Comparison of ENCODE assay signal across 8 mouse cellular contexts in the genomic region with DNA sequence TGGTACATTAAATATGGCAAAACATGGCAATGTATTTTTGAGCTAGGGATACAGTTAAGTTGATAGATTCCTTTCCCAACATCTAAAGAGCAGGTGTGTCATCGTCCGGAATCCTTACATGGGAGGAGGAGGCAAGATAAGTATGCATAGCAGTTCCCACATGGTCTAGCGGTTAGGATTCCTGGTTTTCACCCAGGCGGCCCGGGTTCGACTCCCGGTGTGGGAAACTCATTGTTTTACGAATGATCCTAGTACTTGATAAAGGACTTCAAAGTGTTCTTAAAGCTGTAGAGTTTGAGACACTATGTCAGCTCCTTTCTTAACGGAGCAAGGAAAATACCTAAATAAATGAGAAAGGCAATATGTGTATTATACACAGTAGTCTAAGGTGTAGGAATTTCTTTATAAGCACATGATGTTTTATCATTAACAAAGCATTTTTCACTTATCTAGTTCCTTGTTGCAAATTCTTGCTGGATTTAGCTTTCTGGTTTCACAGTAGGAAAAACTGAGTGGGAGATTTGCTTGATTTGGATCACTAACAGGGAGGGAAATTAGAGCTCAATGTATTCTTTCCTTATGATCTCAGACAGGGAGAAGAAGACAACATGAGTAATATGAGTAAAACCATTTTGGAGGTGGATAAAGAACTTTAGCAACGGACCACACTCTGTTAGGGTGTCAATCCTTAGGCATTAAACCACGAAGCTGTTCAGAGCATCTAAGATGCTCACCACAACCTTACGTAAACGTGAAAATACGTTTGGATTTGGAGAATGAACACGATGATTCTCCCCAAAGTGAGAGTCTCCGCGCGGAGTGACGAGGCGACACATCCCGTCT. TPM values are rescaled to one million over a fixed set of nuclear protein-coding genes. Genes with fewer than 3 reads are reported as not detected.
DNase-seq lines count a peak whose midpoint lies in the region; ATAC-seq and TF ChIP-seq lines count a peak whose summit lies in the region.

No protein-coding gene starts in this region.

- no peaks in the 10 kb centered on the region; the same call in 1 of the 2 replicates for H3K27me3 ChIP-seq in ES-Bruce4 (ENCODE audit: control insufficient read depth, insufficient read depth, low read length, poor library complexity, severe bottlenecking)
- H3K27me3 ChIP-seq in forebrain, embryonic 10.5 days (ENCODE audit: poor library complexity, severe bottlenecking): peaks cover 29% of the 10 kb centered on the region
- 0 out of 2 replicates have a peak, but pooled peaks cover 2% of the 10 kb centered on the region for H3K27me3 ChIP-seq in heart, embryonic 16.5 days (ENCODE audit: control insufficient read depth, insufficient read depth, low read length)
- no peaks in the 10 kb centered on the region for H3K27me3 ChIP-seq in liver, embryonic 13.5 days
- peaks cover 6% of the 10 kb centered on the region; the same call in 1 of the 2 replicates for H3K27me3 ChIP-seq in neural tube, embryonic 12.5 days (replicated peaks)

- H3K4me2 ChIP-seq in heart, embryonic 16.5 days (ENCODE audit: low read depth, low read length): peak overlapping the region; percentile 91
- H3K4me2 ChIP-seq in liver, embryonic 13.5 days: peak overlapping the region; percentile 94
- peak overlapping the region; percentile 78 for H3K4me2 ChIP-seq in neural tube, embryonic 12.5 days (replicated peaks)

- under 1% methylated on average over 21 of the region's 21 CpGs for WGBS in forebrain, embryonic 10.5 days
- under 1% methylated on average over 21 of the region's 21 CpGs for WGBS in heart, embryonic 16.5 days
- under 1% methylated on average over 21 of the region's 21 CpGs for WGBS in liver, embryonic 13.5 days (ENCODE audit: insufficient replicate concordance)
- WGBS in neural tube, embryonic 12.5 days: under 1% methylated on average over 21 of the region's 21 CpGs

- DNase-seq in c-Kit-negative CD71-positive TER-119-positive erythroid progenitor cells, embryonic 14.5 days (ENCODE audit: low read depth, low spot score): peak; percentile 74
- peak; percentile 88 for DNase-seq in forebrain, embryonic 10.5 days (ENCODE audit: extremely low spot score, low spot score)
- DNase-seq in kidney, postnatal 25 days: peak; percentile 65 to 71
- DNase-seq in liver, embryonic 13.5 days: peak; percentile 86
- peak; percentile 49 for DNase-seq in testis, postnatal 10 days (ENCODE audit: low spot score)

- no peak for TF ChIP-seq POLR2A in ES-Bruce4 (IDR thresholded peaks at IDR 0.05; ENCODE audit: insufficient read depth, low read length)

- no peaks in the 10 kb centered on the region for H3K36me3 ChIP-seq in ES-Bruce4 (ENCODE audit: control insufficient read depth, insufficient read depth, low read length, poor library complexity, severe bottlenecking)
- no peaks in the 10 kb centered on the region for H3K36me3 ChIP-seq in forebrain, embryonic 10.5 days (replicated peaks)
- H3K36me3 ChIP-seq in heart, embryonic 16.5 days (ENCODE audit: control insufficient read depth, insufficient read depth): no peaks in the 10 kb centered on the region
- H3K36me3 ChIP-seq in liver, embryonic 13.5 days: no peaks in the 10 kb centered on the region
- H3K36me3 ChIP-seq in neural tube, embryonic 12.5 days: no peaks in the 10 kb centered on the region

- 0 out of 2 replicates have a peak, but pooled peaks have one; percentile 30 for ATAC-seq in heart, embryonic 16.5 days (replicated peaks; ENCODE audit: extremely low read depth, insufficient read depth, low FRiP score)
- ATAC-seq in liver, embryonic 13.5 days (ENCODE audit: low read depth): peak; percentile 21
- peak; percentile 26; the same call in 1 of the 2 replicates for ATAC-seq in neural tube, embryonic 12.5 days (ENCODE audit: low FRiP score, low read depth)

- no peak for TF ChIP-seq EP300 in ES-Bruce4 (IDR thresholded peaks at IDR 0.05; ENCODE audit: insufficient read depth, low read depth, low read length)

- TF ChIP-seq CTCF in ES-Bruce4 (IDR thresholded peaks at IDR 0.05; ENCODE audit: low read depth, low read length): no peak

- peak overlapping the region; percentile 56 for H3K4me3 ChIP-seq in ES-Bruce4 (ENCODE audit: low read depth, low read length)
- peak overlapping the region; percentile 67 for H3K4me3 ChIP-seq in forebrain, embryonic 10.5 days
- peak overlapping the region; percentile 70 for H3K4me3 ChIP-seq in heart, embryonic 16.5 days (ENCODE audit: low read length)
- H3K4me3 ChIP-seq in liver, embryonic 13.5 days (replicated peaks): peak overlapping the region; percentile 70
- H3K4me3 ChIP-seq in neural tube, embryonic 12.5 days: peak overlapping the region; percentile 58

- no peak overlapping the region for H3K27ac ChIP-seq in ES-Bruce4 (ENCODE audit: insufficient read depth, low read length)
- H3K27ac ChIP-seq in forebrain, embryonic 10.5 days: peak overlapping the region; percentile 67
- H3K27ac ChIP-seq in heart, embryonic 16.5 days (ENCODE audit: low read length): no peak overlapping the region
- H3K27ac ChIP-seq in liver, embryonic 13.5 days: peak overlapping the region; percentile 81
- no peak overlapping the region for H3K27ac ChIP-seq in neural tube, embryonic 12.5 days

- H3K9me3 ChIP-seq in ES-Bruce4 (replicated peaks; ENCODE audit: control insufficient read depth, insufficient read depth, low read length, poor library complexity, severe bottlenecking): no peaks in the 10 kb centered on the region
- no peaks in the 10 kb centered on the region for H3K9me3 ChIP-seq in forebrain, embryonic 10.5 days
- no peaks in the 10 kb centered on the region for H3K9me3 ChIP-seq in heart, embryonic 16.5 days (replicated peaks; ENCODE audit: control insufficient read depth, low read length)
- no peaks in the 10 kb centered on the region for H3K9me3 ChIP-seq in liver, embryonic 13.5 days (replicated peaks)
- H3K9me3 ChIP-seq in neural tube, embryonic 12.5 days: no peaks in the 10 kb centered on the region

- no peaks in the 10 kb centered on the region for H3K4me1 ChIP-seq in ES-Bruce4 (ENCODE audit: control insufficient read depth, insufficient read depth, low read length)
- peaks cover 45% of the 10 kb centered on the region for H3K4me1 ChIP-seq in forebrain, embryonic 10.5 days
- H3K4me1 ChIP-seq in heart, embryonic 16.5 days (ENCODE audit: control insufficient read depth, insufficient read depth, low read length): peaks cover 13% of the 10 kb centered on the region
- H3K4me1 ChIP-seq in liver, embryonic 13.5 days (replicated peaks): peaks cover 69% of the 10 kb centered on the region
- peaks cover 16% of the 10 kb centered on the region for H3K4me1 ChIP-seq in neural tube, embryonic 12.5 days

- peak overlapping the region; percentile 14; the same call in 1 of the 2 replicates for H3K9ac ChIP-seq in ES-Bruce4 (ENCODE audit: low read depth, poor library complexity, severe bottlenecking)
- H3K9ac ChIP-seq in heart, embryonic 16.5 days (ENCODE audit: low read length): peak overlapping the region; percentile 74
- H3K9ac ChIP-seq in liver, embryonic 13.5 days: peak overlapping the region; percentile 81
- peak overlapping the region; percentile 48 for H3K9ac ChIP-seq in neural tube, embryonic 12.5 days

RNA-seq across cellular contexts. Expression of a gene that starts 2.1 kb away (rescaled TPM):
- 0.40 and 0.46 TPM in 2 replicates for polyA plus RNA-seq in ES-Bruce4 (2011; ENCODE audit: insufficient read depth, insufficient read length, low read depth, missing spikeins)
- 0.09 TPM in 1 of 2 replicates, not detected in the other for polyA plus RNA-seq in forebrain, embryonic 10.5 days (2016; fragmentation: Nextera tagmentation; extraction: Ambion mirVana)
- 0.83 and 1.0 TPM in 2 replicates for polyA plus RNA-seq in heart, embryonic 16.5 days (2015; fragmentation: Nextera tagmentation; extraction: Ambion mirVana)
- 1.5 and 2.0 TPM in 2 replicates for polyA plus RNA-seq in liver, embryonic 13.5 days (2015; fragmentation: Nextera tagmentation; extraction: Ambion mirVana)
- polyA plus RNA-seq in neural tube, embryonic 12.5 days (2016; fragmentation: Nextera tagmentation; extraction: Ambion mirVana): not detected in 2 replicates

RNA-seq across cellular contexts. Expression of a gene that starts 25.1 kb away (rescaled TPM):
- 0.91 and 1.9 TPM in 2 replicates for polyA plus RNA-seq in ES-Bruce4 (2011; ENCODE audit: insufficient read depth, insufficient read length, low read depth, missing spikeins)
- polyA plus RNA-seq in forebrain, embryonic 10.5 days (2016; fragmentation: Nextera tagmentation; extraction: Ambion mirVana): 0.52 and 0.54 TPM in 2 replicates
- 0.29 and 0.34 TPM in 2 replicates for polyA plus RNA-seq in heart, embryonic 16.5 days (2015; fragmentation: Nextera tagmentation; extraction: Ambion mirVana)
- not detected in 2 replicates for polyA plus RNA-seq in liver, embryonic 13.5 days (2015; fragmentation: Nextera tagmentation; extraction: Ambion mirVana)
- 0.23 and 0.31 TPM in 2 replicates for polyA plus RNA-seq in neural tube, embryonic 12.5 days (2016; fragmentation: Nextera tagmentation; extraction: Ambion mirVana)

RNA-seq across cellular contexts. Expression of a gene that starts 39.9 kb away (rescaled TPM):
- polyA plus RNA-seq in ES-Bruce4 (2011; ENCODE audit: insufficient read depth, insufficient read length, low read depth, missing spikeins): 10.0 and 10.3 TPM in 2 replicates
- polyA plus RNA-seq in forebrain, embryonic 10.5 days (2016; fragmentation: Nextera tagmentation; extraction: Ambion mirVana): 15.3 and 15.5 TPM in 2 replicates
- 9.2 and 9.4 TPM in 2 replicates for polyA plus RNA-seq in heart, embryonic 16.5 days (2015; fragmentation: Nextera tagmentation; extraction: Ambion mirVana)
- 8.3 and 9.1 TPM in 2 replicates for polyA plus RNA-seq in liver, embryonic 13.5 days (2015; fragmentation: Nextera tagmentation; extraction: Ambion mirVana)
- 11.4 TPM in 2 replicates for polyA plus RNA-seq in neural tube, embryonic 12.5 days (2016; fragmentation: Nextera tagmentation; extraction: Ambion mirVana)

Comparison
In these comparisons a context has a peak if more than half of its experiments do, and no peak if none do; other contexts are left out.
1. H3K27ac ChIP-seq: peak in forebrain, embryonic 10.5 days (single experiment) and liver, embryonic 13.5 days (single experiment); none in ES-Bruce4 (single experiment), heart, embryonic 16.5 days (single experiment) and neural tube, embryonic 12.5 days (single experiment).
2. H3K9ac ChIP-seq: peak in every context shown above with its lines; median percentile 81 in liver, embryonic 13.5 days; 74 in heart, embryonic 16.5 days; 48 in neural tube, embryonic 12.5 days; 14 in ES-Bruce4.
3. Peak in every context shown above with its lines, with median percentiles within 50 percentile points of each other: H3K4me3 ChIP-seq, DNase-seq, ATAC-seq and H3K4me2 ChIP-seq.